17 mouse cellular contexts compared by ENCODE assay signal in genomic region chr6:119347813-119348212, GRCm38 (mm10). TPM values are rescaled to one million over a fixed set of nuclear protein-coding genes. Genes with fewer than 3 reads are reported as not detected.
DNase-seq lines count a peak whose midpoint lies in the region; ATAC-seq and TF ChIP-seq lines count a peak whose summit lies in the region.
"Had no signal": no experiment of that assay in that cellular context is flagged by ENCODE, and none has a peak within 500 bp of the region (broad histone marks: within the 10 kb centered on the region; RNA-seq: fewer than 3 reads in every experiment).

No protein-coding gene starts in this region.

- no peak overlapping the region for H3K9ac ChIP-seq in forebrain, embryonic 15.5 days (replicated peaks)
- no peak overlapping the region for H3K9ac ChIP-seq in forebrain, embryonic 13.5 days
- H3K9ac ChIP-seq in lung, embryonic 16.5 days (ENCODE audit: low read length) = no peak overlapping the region
- no peak overlapping the region for H3K9ac ChIP-seq in lung, postnatal 0 days (replicated peaks; ENCODE audit: low read depth)
- H3K9ac ChIP-seq in forebrain, postnatal 0 days = no peak overlapping the region
- H3K9ac ChIP-seq: liver, embryonic 15.5 days; lung, embryonic 15.5 days had no signal

- no peak overlapping the region for H3K27ac ChIP-seq in forebrain, embryonic 15.5 days (replicated peaks)
- no peak overlapping the region for H3K27ac ChIP-seq in forebrain, embryonic 13.5 days
- H3K27ac ChIP-seq in lung, embryonic 16.5 days (ENCODE audit: low read length) = no peak overlapping the region
- no peak overlapping the region for H3K27ac ChIP-seq in lung, postnatal 0 days (ENCODE audit: low read length)
- H3K27ac ChIP-seq in forebrain, postnatal 0 days (ENCODE audit: low read depth, low read length) = no peak overlapping the region
- H3K27ac ChIP-seq: embryonic facial prominence, embryonic 10.5 days; gastrocnemius, adult 2 months; liver, embryonic 15.5 days; lung, embryonic 15.5 days; macrophage; stomach, postnatal 0 days had no signal

- no peak for TF ChIP-seq EP300 in lung, postnatal 0 days (IDR thresholded peaks at IDR 0.05)

- no peak for TF ChIP-seq CTCF in lung, postnatal 0 days (IDR thresholded peaks at IDR 0.05)
- no peak for TF ChIP-seq CTCF in forebrain, postnatal 0 days (IDR thresholded peaks at IDR 0.05; ENCODE audit: low read depth)

- 0 out of 2 replicates have a peak, but pooled peaks have one; percentile 26 for ATAC-seq in forebrain, embryonic 15.5 days (replicated peaks)
- no peak for ATAC-seq in forebrain, embryonic 13.5 days
- peak; percentile 8; the same call in 1 of the 2 replicates for ATAC-seq in lung, embryonic 16.5 days (ENCODE audit: low read depth)
- ATAC-seq in lung, postnatal 0 days = no peak
- peak; percentile 13 for ATAC-seq in forebrain, postnatal 0 days

- no peaks in the 10 kb centered on the region for H3K4me1 ChIP-seq in forebrain, embryonic 15.5 days
- peaks cover 9% of the 10 kb centered on the region; the same call in 1 of the 2 replicates for H3K4me1 ChIP-seq in forebrain, embryonic 13.5 days
- no peaks in the 10 kb centered on the region for H3K4me1 ChIP-seq in lung, embryonic 16.5 days (replicated peaks; ENCODE audit: control insufficient read depth, insufficient read depth, low read length)
- H3K4me1 ChIP-seq in lung, postnatal 0 days (ENCODE audit: insufficient read depth, low read depth, low read length) = no peaks in the 10 kb centered on the region
- H3K4me1 ChIP-seq in forebrain, postnatal 0 days (ENCODE audit: insufficient read depth) = no peaks in the 10 kb centered on the region
- H3K4me1 ChIP-seq: liver, embryonic 15.5 days; lung, embryonic 15.5 days had no signal

- peaks cover 4% of the 10 kb centered on the region; the same call in 1 of the 2 replicates for H3K36me3 ChIP-seq in forebrain, embryonic 15.5 days
- H3K36me3 ChIP-seq in forebrain, embryonic 13.5 days (ENCODE audit: poor library complexity, severe bottlenecking) = peaks cover 3% of the 10 kb centered on the region; the same call in 1 of the 2 replicates
- no peaks in the 10 kb centered on the region for H3K36me3 ChIP-seq in lung, embryonic 16.5 days (ENCODE audit: control insufficient read depth, insufficient read depth, low read length)
- H3K36me3 ChIP-seq in lung, postnatal 0 days (ENCODE audit: insufficient read depth, low read length) = no peaks in the 10 kb centered on the region
- no peaks in the 10 kb centered on the region for H3K36me3 ChIP-seq in forebrain, postnatal 0 days (ENCODE audit: insufficient read depth)
- H3K36me3 ChIP-seq: lung, embryonic 15.5 days had no signal

- no peak for DNase-seq in lung, postnatal 0 days (ENCODE audit: low spot score)
- DNase-seq in brain, adult 2 months (ENCODE audit: low read depth, low spot score) = peak; percentile 37
- no peak for DNase-seq in forebrain, postnatal 0 days
- no peak for DNase-seq in gastrocnemius, adult 8-10 months (ENCODE audit: low spot score in 2 of 2)

- no peaks in the 10 kb centered on the region for H3K9me3 ChIP-seq in forebrain, embryonic 15.5 days
- H3K9me3 ChIP-seq in forebrain, embryonic 13.5 days (replicated peaks) = no peaks in the 10 kb centered on the region
- H3K9me3 ChIP-seq in lung, embryonic 16.5 days (ENCODE audit: control insufficient read depth, low read length) = no peaks in the 10 kb centered on the region
- no peaks in the 10 kb centered on the region for H3K9me3 ChIP-seq in lung, postnatal 0 days (ENCODE audit: low read length)
- no peaks in the 10 kb centered on the region for H3K9me3 ChIP-seq in forebrain, postnatal 0 days (ENCODE audit: low read length)
- H3K9me3 ChIP-seq: embryonic facial prominence, embryonic 10.5 days; liver, embryonic 15.5 days; lung, embryonic 15.5 days had no signal

- H3K27me3 ChIP-seq in forebrain, embryonic 15.5 days = no peaks in the 10 kb centered on the region
- H3K27me3 ChIP-seq in forebrain, embryonic 13.5 days = no peaks in the 10 kb centered on the region
- no peaks in the 10 kb centered on the region for H3K27me3 ChIP-seq in lung, embryonic 16.5 days (ENCODE audit: control insufficient read depth, insufficient read depth, low read depth, low read length)
- no peaks in the 10 kb centered on the region for H3K27me3 ChIP-seq in lung, postnatal 0 days (replicated peaks; ENCODE audit: insufficient read depth, low read length)
- H3K27me3 ChIP-seq in forebrain, postnatal 0 days (ENCODE audit: insufficient read depth, low read length) = no peaks in the 10 kb centered on the region
- H3K27me3 ChIP-seq: liver, embryonic 15.5 days; lung, embryonic 15.5 days had no signal

- no peak overlapping the region for H3K4me2 ChIP-seq in forebrain, embryonic 15.5 days (replicated peaks)
- H3K4me2 ChIP-seq in forebrain, embryonic 13.5 days = no peak overlapping the region
- H3K4me2 ChIP-seq in lung, embryonic 16.5 days (ENCODE audit: low read depth, low read length) = no peak overlapping the region
- H3K4me2 ChIP-seq in lung, postnatal 0 days (replicated peaks; ENCODE audit: low read depth, low read length) = no peak overlapping the region
- H3K4me2 ChIP-seq in forebrain, postnatal 0 days (ENCODE audit: low read depth) = no peak overlapping the region
- H3K4me2 ChIP-seq: heart, embryonic 11.5 days; liver, embryonic 15.5 days; lung, embryonic 15.5 days had no signal

- no peak overlapping the region for H3K4me3 ChIP-seq in forebrain, embryonic 15.5 days
- H3K4me3 ChIP-seq in forebrain, embryonic 13.5 days = no peak overlapping the region
- no peak overlapping the region for H3K4me3 ChIP-seq in lung, embryonic 16.5 days (ENCODE audit: low read length)
- H3K4me3 ChIP-seq in lung, postnatal 0 days (ENCODE audit: low read depth, low read length) = no peak overlapping the region
- H3K4me3 ChIP-seq in forebrain, postnatal 0 days (ENCODE audit: low read depth, low read length) = no peak overlapping the region
- H3K4me3 ChIP-seq: embryonic facial prominence, embryonic 10.5 days; gastrocnemius, adult 2 months; liver, embryonic 15.5 days; lung, embryonic 15.5 days had no signal

- WGBS in forebrain, embryonic 15.5 days = 71% methylated on average over 5 of the region's 5 CpGs
- 72% methylated on average over 5 of the region's 5 CpGs for WGBS in forebrain, embryonic 13.5 days
- WGBS in lung, embryonic 16.5 days = 52% methylated on average over 5 of the region's 5 CpGs
- WGBS in lung, postnatal 0 days = 55% methylated on average over 5 of the region's 5 CpGs
- 79% methylated on average over 5 of the region's 5 CpGs for WGBS in forebrain, postnatal 0 days

RNA-seq across cellular contexts. Expression of gene Lrtm2, which starts 17.2 kb away (rescaled TPM):
- 3.5 and 3.7 TPM in 2 replicates for polyA plus RNA-seq in forebrain, embryonic 15.5 days (2015; fragmentation: Nextera tagmentation; extraction: Ambion mirVana)
- 1.1 and 2.0 TPM in 2 replicates for polyA plus RNA-seq in forebrain, embryonic 13.5 days (2015; fragmentation: Nextera tagmentation; extraction: Ambion mirVana)
- 0.04 and 0.18 TPM in 2 replicates for polyA plus RNA-seq in lung, embryonic 16.5 days (2015; fragmentation: Nextera tagmentation; extraction: Ambion mirVana)
- polyA plus RNA-seq in lung, postnatal 0 days (2015; fragmentation: Nextera tagmentation; extraction: Ambion mirVana) = 0.20 and 0.29 TPM in 2 replicates
- 12.8 and 17.8 TPM in 2 replicates for total RNA-seq in forebrain, postnatal 0 days (2014; rRNA removed)
- polyA plus RNA-seq in forebrain, postnatal 0 days (2015; fragmentation: Nextera tagmentation; extraction: Ambion mirVana) = 8.8 and 12.7 TPM in 2 replicates
- total RNA-seq in gastrocnemius, adult 8-10 months (2022) = under 1 TPM; 0.07 to 0.31 (median 0.19) TPM
- total RNA-seq: common myeloid progenitor, adult 5-6 weeks; MEL had no signal
- polyA plus RNA-seq: C2C12; heart, embryonic 11.5 days; macrophage had no signal

Comparison
In these comparisons a context has a peak if more than half of its experiments do, and no peak if none do; other contexts are left out.
1. ATAC-seq: peak in forebrain, embryonic 15.5 days (single experiment), lung, embryonic 16.5 days (single experiment) and forebrain, postnatal 0 days (single experiment); none in forebrain, embryonic 13.5 days (single experiment) and lung, postnatal 0 days (single experiment).